Mouse (Mus musculus): ENCODE results near the gene Lrba. TPM values are rescaled to one million over a fixed set of nuclear protein-coding genes. Genes with fewer than 3 reads are reported as not detected.

The Lrba gene
- total RNA-seq, 2 experiments from 2014 or later = 21.3 TPM

DNA sequence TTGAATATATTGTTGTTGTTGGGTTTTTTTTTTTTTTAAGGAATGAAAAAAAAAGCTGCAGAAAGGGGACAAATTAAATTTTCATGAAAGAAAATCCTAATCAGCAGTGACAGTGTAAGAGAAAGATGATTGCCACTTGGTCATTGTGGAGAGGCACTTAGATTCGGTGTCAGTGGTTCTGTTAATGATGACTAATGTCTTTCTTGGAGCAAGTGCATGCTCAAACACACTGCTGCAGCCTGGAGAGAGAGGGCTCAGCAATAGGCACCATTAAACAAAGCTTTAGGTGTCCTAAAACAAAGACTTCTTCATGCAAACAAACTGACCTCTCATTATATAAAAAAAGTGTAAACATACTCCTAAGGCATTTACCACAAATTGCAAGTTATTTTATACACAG, 334.5 kb downstream of the Lrba start:
- DNase-seq (ENCODE audit: low spot score in 2 of 2) = no peak

- DNase-seq (ENCODE audit: low spot score in 2 of 2) = no peak
Observed at GRCm38 (mm10) chr3:86559635-86560034, 335.2 kb downstream of the Lrba start.

DNA sequence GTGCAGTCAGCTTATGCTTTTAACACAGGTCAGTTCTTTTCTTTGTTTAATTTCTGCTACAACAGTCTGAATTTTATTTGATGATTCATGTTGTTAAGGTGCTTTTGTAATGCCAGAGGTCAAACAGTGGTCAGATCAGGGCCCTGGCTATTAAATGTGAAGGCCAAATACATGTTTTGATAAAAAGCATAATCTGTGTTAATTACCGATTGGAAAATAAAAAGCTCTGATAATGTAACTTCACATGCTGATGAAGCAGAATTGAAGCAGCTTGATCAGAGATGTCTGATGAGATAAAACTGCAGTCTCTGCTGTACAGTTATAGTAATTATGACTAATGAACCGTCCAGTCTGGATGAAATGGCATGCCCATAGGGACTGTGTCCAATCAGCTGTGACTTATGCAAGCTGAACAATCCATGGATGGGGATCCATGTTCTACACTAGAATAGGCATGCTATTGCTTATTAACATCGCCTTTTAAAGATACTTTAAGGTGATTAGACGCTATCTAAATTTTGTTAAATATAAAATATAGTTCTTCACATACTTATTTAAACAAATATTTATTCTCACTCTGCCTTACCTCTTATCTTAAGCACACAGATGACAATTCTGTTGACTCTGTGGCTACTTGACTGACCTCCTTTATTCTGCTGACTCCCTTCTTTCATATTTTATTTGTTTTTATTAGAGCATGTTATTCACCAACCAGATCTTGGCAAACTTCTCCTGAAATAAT, 336.0 kb downstream of the Lrba start:
- DNase-seq (ENCODE audit: low spot score in 2 of 2) = no peak

GRCm38 (mm10) chr3:86561023-86561344, 336.5 kb downstream of the Lrba start:
- DNase-seq (ENCODE audit: low spot score in 2 of 2) = no peak

GRCm38 (mm10) chr3:86561396-86561795, 336.9 kb downstream of the Lrba start:
- no peak for DNase-seq (ENCODE audit: low spot score in 2 of 2)

DNA sequence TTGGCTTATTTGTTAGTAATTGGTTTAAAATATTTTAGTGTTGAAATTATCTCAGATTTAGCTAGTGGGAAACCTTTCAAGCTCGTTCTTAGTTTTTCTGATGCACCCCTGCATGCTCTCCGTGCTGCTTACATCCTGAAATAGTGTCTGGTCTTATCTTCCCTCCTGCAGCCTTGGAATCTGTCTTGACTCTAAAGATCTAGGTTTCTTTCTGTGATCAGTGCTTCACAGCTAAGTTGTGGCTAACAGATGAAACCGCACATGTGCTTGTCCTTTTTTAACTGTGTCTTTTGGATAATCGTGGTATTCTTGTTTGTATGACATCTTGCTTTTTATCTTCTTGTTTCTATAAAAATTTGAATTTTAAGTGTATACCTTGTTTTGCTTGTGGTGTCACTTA, 342.8 kb downstream of the Lrba start:
- DNase-seq (ENCODE audit: low spot score in 2 of 2) = no peak

DNA sequence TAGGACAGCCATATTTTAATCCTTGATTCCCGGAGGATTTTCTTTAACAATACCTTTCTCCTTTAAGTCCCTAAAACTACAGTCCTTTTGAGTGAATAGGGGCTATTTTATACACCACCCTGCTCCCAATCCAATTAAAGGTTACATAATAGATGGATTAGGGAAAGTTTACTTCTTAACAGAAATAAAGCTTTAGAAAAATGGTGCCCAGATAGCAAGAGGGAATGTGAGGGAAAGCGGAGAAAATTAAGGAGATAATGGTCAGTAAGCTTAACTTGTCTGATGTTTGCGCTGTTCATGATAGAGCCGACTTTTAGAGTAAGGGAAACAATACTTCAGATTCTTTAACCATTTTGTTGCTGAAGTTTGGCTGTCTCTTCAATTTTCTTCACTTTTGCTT, 347.0 kb downstream of the Lrba start:
- no peak for DNase-seq (ENCODE audit: low spot score in 2 of 2)

DNA sequence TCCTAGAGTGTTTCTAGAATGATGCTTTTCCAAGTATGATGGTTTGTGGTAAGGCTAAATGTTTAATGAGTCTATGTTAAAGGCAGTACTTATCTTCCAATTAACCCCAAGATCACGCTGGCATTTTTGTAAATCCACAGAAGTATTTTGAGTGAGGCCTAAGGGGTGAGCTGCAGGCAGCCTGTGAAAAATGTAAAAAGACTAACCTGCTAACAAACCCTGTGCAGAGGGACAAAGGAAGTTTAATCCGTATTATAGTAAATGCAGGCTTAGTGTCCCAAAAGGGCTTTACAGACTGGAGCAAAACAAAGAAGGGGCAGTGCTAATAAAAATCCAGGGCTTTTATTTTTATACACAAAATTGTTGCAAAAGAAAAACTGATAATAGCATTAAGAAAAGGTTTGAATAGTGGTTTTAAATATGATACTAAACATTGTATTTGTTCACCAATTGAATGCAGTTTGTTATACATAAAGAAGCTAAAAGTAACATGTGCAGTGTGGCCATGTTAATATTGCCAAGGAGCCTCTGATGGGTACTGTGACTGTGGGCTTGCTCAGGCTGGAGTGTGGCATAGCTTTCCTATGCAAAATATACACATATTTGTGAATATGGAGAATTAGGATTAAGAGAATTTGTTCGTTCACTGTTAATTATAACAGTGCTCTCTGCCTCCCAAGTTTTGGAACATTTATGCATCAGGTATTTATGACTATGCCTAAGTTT, 348.2 kb downstream of the Lrba start:
- DNase-seq (ENCODE audit: low spot score in 2 of 2) = no peak

DNA sequence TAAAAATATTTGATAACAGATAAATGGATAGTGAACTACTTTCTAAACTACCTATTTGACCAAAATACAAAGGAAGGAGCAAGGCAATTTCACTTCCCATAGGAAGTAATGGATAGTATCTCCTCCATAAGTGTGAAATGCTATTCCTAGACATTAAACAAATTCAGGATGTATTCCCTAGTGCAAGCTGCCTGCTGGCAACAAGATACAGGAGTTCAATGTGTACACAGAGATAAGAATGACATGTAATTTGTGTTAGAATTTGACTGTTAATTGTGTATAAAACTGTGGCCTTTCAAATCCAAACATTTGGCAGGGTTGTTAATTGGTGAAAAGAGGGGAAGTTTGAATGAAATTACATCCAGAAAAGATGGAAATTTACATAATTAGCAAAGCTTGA, 350.8 kb downstream of the Lrba start:
- DNase-seq (ENCODE audit: low spot score in 2 of 2) = no peak

- DNase-seq (ENCODE audit: low spot score in 2 of 2) = no peak
Observed at GRCm38 (mm10) chr3:86602284-86602683, 377.8 kb downstream of the Lrba start.

- no peak for DNase-seq (ENCODE audit: low spot score in 2 of 2)
Observed at GRCm38 (mm10) chr3:86605775-86606174, 381.3 kb downstream of the Lrba start.

DNA sequence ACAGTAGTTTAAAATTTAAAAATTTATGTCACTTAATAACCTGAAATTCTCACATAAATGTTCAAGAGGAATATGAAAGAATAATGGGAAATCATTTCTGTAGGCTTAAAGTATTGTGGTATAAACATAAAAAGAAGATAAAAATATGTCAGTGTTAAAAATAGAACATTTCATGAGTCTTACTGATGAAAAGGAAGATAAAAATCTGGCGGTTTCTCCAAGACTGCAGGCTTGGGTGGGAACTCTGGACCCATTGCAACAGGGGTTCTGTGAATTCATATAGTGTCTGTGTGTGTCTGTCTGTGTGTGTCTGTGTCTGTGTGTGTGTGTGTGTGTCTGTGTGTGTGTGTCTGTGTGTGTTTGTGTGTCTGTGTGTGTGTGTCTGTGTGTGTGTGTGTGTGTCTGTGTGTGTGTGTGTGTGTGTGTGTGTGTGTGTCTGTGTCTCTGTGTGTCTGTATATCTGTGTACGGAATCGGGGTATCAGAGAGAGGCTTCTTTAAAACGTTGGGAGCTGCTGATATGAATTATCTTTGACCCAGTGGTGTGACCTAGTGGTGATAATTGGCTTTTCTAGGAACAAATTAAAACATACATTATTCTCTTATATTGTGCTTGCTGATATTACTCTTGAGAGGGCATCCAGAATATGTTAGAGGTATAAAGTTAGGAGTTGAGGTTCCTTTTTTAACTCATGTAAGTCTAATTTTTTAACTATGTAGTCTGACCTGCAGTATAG, 402.7 kb downstream of the Lrba start:
- DNase-seq (ENCODE audit: low spot score in 2 of 2) = no peak

DNA sequence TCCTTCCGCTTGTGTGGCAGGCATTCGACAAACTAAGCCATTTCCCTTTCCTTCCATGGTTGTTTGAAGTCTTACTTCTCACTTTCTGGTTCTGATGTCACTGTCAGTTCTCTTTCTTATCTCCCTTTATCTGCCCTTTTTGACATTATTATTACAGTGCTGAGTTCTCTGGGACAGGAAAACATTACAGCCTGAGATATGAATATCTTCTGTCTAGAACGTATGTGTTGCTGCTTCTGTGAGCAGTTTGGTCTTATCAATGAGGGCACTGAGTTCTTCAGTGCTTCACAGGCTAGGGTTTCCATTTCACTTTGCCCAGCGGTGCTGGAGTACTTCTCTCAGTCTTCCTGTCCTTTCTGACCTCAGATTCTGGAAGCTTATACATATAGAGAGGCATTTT, 404.9 kb downstream of the Lrba start:
- no peak for DNase-seq (ENCODE audit: low spot score in 2 of 2)

GRCm38 (mm10) chr3:86635464-86635863, 411.0 kb downstream of the Lrba start:
- no peak for DNase-seq (ENCODE audit: low spot score in 2 of 2)

DNA sequence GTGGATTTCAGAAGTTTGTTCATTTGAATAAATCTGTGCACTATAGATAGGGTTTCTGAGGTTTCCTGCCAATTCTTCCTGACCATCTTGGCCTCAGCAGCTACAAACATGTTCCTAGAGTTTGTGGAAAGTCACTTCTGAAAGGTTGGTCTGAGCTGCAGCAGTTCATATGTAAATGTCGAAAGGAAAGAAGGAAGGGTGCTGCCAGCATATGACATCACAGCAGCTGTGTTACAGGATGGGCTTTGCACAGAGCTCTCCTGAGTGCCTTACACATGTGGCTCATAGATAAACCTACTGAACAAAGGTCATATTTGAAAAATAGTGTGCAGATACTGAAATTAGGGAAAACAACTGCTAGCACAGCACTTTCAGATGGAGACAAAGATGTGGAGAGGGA, 411.5 kb downstream of the Lrba start:
- DNase-seq (ENCODE audit: low spot score in 2 of 2) = no peak

DNA sequence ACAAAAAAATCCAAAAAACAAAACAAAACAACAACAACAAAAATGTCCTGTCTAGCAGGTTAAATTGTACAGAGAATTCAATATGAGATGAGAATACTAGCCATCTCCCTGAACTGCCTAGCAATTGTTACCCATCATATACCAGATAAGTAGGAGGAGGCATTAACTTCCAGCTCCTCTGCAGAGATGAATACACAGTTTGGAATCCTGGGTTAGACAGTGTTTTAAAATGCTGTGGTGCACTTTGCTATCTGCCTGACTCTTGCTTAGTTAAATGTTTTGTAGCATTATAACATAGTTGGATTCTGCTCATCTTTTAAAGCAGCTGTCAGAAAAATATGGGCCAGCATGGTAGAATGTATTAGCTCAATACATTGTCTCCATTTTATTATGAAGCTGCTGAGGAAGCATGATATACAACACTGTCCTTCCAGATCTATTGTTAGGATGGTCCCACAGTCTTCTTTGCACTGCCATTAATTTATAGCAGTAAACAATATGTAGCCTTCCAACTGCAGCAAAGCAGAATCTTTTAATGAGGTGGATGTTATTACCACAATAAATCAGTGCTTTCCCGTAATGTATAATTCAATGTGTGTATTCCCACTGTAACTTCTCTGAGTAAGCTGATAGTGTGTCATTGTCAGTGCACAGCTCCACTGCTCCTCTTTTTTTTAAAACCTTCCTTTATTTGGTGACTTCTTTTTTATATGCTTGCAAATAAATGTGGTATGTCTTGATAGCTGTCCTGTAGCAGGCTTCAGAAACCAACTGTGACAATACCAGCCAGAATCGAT, 414.3 kb downstream of the Lrba start:
- DNase-seq (ENCODE audit: low spot score in 2 of 2) = no peak

- no peak for DNase-seq (ENCODE audit: low spot score in 2 of 2)
Observed at GRCm38 (mm10) chr3:86641393-86641792, 416.9 kb downstream of the Lrba start.

DNA sequence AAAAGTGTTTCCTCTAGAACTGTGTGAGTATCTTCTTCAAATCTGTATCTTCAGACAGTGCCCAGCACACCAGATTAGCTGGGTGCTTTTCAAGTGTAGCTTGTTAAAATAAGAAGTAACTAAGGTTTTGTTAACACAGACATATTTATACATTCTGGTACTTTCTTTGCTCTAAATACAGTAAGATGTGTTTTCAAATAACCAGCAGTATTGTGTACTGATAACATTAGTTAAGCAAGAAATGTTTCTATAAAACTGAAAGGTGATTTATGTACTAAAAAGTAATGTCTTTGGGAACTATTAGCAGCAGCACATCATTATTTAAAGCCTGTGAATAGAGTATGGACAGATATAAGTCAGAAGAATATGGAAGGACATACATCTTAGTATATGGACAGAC, 417.3 kb downstream of the Lrba start:
- no peak for DNase-seq (ENCODE audit: low spot score in 2 of 2)

- no peak for DNase-seq (ENCODE audit: low spot score in 2 of 2)
Observed at GRCm38 (mm10) chr3:86646771-86647170, 422.3 kb downstream of the Lrba start.

DNA sequence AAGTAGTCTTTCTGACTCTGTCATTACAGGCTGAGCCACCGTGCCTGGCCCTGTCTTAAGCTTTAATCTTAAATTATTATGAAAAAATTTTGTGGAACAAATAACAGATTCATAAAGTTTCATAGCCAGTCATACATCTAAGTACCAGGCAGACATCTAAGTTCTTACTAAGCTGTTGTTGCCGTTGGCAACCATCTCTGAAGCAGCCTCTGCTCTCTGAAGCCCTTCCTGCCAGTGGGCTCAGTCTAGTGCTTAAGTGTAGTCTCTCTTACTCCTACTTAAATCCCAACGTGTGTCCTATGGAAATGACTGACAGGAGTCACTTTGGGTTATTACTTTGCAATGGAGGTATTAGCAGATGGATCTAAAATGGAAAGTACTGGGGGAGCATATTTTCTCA, 426.5 kb downstream of the Lrba start:
- no peak for DNase-seq (ENCODE audit: low spot score in 2 of 2)

DNA sequence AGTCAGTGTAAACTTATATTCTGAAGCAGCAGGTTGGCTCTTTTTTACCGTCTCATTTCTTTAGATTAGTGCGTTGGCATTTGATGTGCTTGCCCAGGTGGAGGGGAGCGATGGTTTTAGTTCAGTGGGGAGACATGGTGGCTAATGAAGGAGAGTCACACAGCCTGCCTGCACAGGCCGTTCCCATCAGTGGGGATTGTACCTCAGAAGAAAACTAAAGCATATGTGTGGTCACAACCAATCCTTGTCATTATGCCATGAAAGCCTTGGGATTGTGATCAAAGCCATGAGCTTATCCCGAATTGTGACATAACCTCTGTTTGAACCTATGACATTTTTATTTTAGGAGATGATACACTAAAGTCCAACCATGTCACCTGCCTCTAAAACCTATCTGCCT, 434.8 kb downstream of the Lrba start:
- DNase-seq (ENCODE audit: low spot score in 2 of 2) = no peak

- no peak for DNase-seq (ENCODE audit: low spot score in 2 of 2)
Observed at GRCm38 (mm10) chr3:86664399-86664798, 439.9 kb downstream of the Lrba start.
